Comparison of ENCODE assay signal across 15 mouse cellular contexts in the genomic region with DNA sequence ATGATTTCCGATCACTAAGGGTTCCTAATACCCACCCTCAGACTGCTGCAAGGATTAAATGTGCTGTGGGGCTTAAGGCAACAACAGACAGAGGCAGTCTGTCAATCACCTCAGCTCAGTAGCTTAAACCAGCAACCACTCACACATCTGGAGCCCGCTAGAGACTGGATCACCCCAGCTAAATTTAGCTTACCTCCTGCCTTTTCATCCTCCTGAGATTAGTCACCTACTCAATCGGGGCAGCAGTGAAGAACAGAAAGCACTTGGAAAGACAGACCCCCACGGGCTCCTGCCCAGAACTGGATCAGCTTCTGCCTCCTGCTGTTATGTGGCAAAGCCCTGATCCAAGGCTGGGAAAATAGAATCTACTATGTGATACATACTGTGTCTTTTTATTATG. TPM values are rescaled to one million over a fixed set of nuclear protein-coding genes. Genes with fewer than 3 reads are reported as not detected.
DNase-seq lines count a peak whose midpoint lies in the region; ATAC-seq lines count a peak whose summit lies in the region.
"Had no signal": no experiment of that assay in that cellular context is flagged by ENCODE, and none has a peak within 500 bp of the region (broad histone marks: within the 10 kb centered on the region; RNA-seq: fewer than 3 reads in every experiment).

No protein-coding gene starts in this region.

- no peak overlapping the region for H3K9ac ChIP-seq in heart, embryonic 12.5 days
- H3K9ac ChIP-seq: forebrain, embryonic 15.5 days; heart, embryonic 15.5 days; hindbrain, embryonic 12.5 days; hindbrain, embryonic 15.5 days; intestine, embryonic 15.5 days had no signal

- no peaks in the 10 kb centered on the region for H3K36me3 ChIP-seq in heart, embryonic 12.5 days
- H3K36me3 ChIP-seq: forebrain, embryonic 10.5 days; forebrain, embryonic 15.5 days; G1E; heart, embryonic 15.5 days; hindbrain, embryonic 12.5 days; hindbrain, embryonic 15.5 days; intestine, embryonic 15.5 days had no signal

- ATAC-seq in heart, embryonic 12.5 days (ENCODE audit: insufficient number of reproducible peaks, low FRiP score): no peak
- ATAC-seq in megakaryocyte-erythroid progenitor cell, adult 5-6 weeks (replicated peaks; ENCODE audit: low FRiP score, low TSS enrichment, poor library complexity, severe bottlenecking): no peak

- peaks cover 12% of the 10 kb centered on the region for H3K4me1 ChIP-seq in heart, embryonic 12.5 days (replicated peaks)

- H3K4me2 ChIP-seq in heart, embryonic 12.5 days: no peak overlapping the region

- peaks cover 6% of the 10 kb centered on the region; the same call in 1 of the 2 replicates for H3K27me3 ChIP-seq in heart, embryonic 12.5 days (replicated peaks)
- H3K27me3 ChIP-seq: CH12.LX; forebrain, embryonic 15.5 days; intestine, embryonic 15.5 days had no signal

- no peak overlapping the region for H3K4me3 ChIP-seq in heart, embryonic 12.5 days
- H3K4me3 ChIP-seq: forebrain, embryonic 15.5 days; heart, embryonic 15.5 days; hindbrain, embryonic 12.5 days; hindbrain, embryonic 15.5 days had no signal

- 31% methylated on average over 4 of the region's 4 CpGs for WGBS in heart, embryonic 12.5 days

- H3K9me3 ChIP-seq in heart, embryonic 12.5 days (replicated peaks): no peaks in the 10 kb centered on the region
- H3K9me3 ChIP-seq: forebrain, embryonic 10.5 days; forebrain, embryonic 15.5 days; G1E; heart, embryonic 15.5 days; hindbrain, embryonic 12.5 days; hindbrain, embryonic 15.5 days; intestine, embryonic 15.5 days had no signal

- DNase-seq in cerebellum, postnatal 10 days: peak; percentile 39 to 50
- no peak for DNase-seq in cerebellum, adult 18-20 months
- peak; percentile 74 for DNase-seq in heart, adult 11 months
- DNase-seq in 3T3-L1 (ENCODE audit: low read depth, low spot score): peak; percentile 36
- DNase-seq: kidney, adult 11 months had no signal

- H3K27ac ChIP-seq in heart, embryonic 12.5 days (ENCODE audit: poor library complexity, severe bottlenecking): no peak overlapping the region
- H3K27ac ChIP-seq: forebrain, embryonic 10.5 days; forebrain, embryonic 15.5 days; heart, embryonic 15.5 days; hindbrain, embryonic 12.5 days; hindbrain, embryonic 15.5 days; intestine, embryonic 15.5 days had no signal

RNA-seq across cellular contexts. Expression of a gene that starts 42.1 kb away (rescaled TPM):
- polyA plus RNA-seq in heart, embryonic 12.5 days (2016; fragmentation: Nextera tagmentation; extraction: Ambion mirVana): 95.8 and 98.8 TPM in 2 replicates
- total RNA-seq in megakaryocyte-erythroid progenitor cell, adult 5-6 weeks (2014; fragmentation: Nextera tagmentation): 34.3 and 36.1 TPM in 2 replicates
- total RNA-seq in megakaryocyte-erythroid progenitor cell, adult 5-6 weeks (2017): 33.3 and 53.2 TPM in 2 replicates

Comparison
In these comparisons a context has a peak if more than half of its experiments do, and no peak if none do; other contexts are left out.
1. DNase-seq: peak in cerebellum, postnatal 10 days (2 of 2), heart, adult 11 months (single experiment) and 3T3-L1 (single experiment); none in cerebellum, adult 18-20 months (0 of 2).